Mouse (Mus musculus) E14TG2a.4 (cell line): ENCODE measurements around the gene Abtb1.

Experiments used
- CTCF ChIP-seq: conservative IDR thresholded peaks from 2 replicates; pipeline ENCODE4 v1.5.1; 2014; ENCODE audit warnings: low read length
- NANOG ChIP-seq: IDR thresholded peaks from 2 replicates; pipeline ENCODE4 v1.6.1; 2014; ENCODE audit warnings: borderline replicate concordance, low read length, mixed read lengths
- POU5F1 ChIP-seq: IDR thresholded peaks from 2 replicates; pipeline ENCODE4 v1.6.1; 2014; ENCODE audit warnings: low read length, borderline replicate concordance

GRCm38 (mm10) chr6:88849270-88849669 is 7.5 kb upstream of the Abtb1 start:
- TF ChIP-seq CTCF: peak; percentile 64
- TF ChIP-seq NANOG: no peak
- TF ChIP-seq POU5F1: no peak
